Mouse (Mus musculus) CD4-positive naive resting alpha-beta T cell, adult 76 days (primary cell): ENCODE data around the gene Kcne4. TPM values are rescaled to one million over a fixed set of nuclear protein-coding genes. Genes with fewer than 3 reads are reported as not detected.

Source experiments
- total RNA-seq: library from RNA; stranded (reverse); gene quantifications from one replicate; pipeline ENCODE4 v1.2.4, GENCODE M21; 2023

Kcne4 gene
- total RNA-seq, result not detected

GRCm38 (mm10) chr1:78816639-78817038 is at the start of gene Kcne4:
Kcne4 (plus strand) TSS chr1:78816758.

Other genes starting within 250 kb of the Kcne4 start
- 16.1 TPM for gene Acsl3, start 158.9 kb upstream of the Kcne4 start, total RNA-seq
- gene Utp14b, start 158.7 kb upstream of the Kcne4 start, total RNA-seq, result 46.0 TPM